Mouse (Mus musculus): ENCODE data around the gene Tbc1d22a. TPM values are rescaled to one million over a fixed set of nuclear protein-coding genes. Genes with fewer than 3 reads are reported as not detected.

Gene Tbc1d22a
- polyA plus RNA-seq, 1 experiment, result not detected

- Histone ChIP-seq H3K27ac (ENCODE audit: insufficient read depth, low read depth, low read length) (no peak overlapping the region), H3K4me1 (ENCODE audit: control insufficient read depth, insufficient read depth, low read length) (peaks cover 12% of the 10 kb centered on the region; the same call in 1 of the 2 replicates), H3K4me3 (ENCODE audit: insufficient read depth, low read depth, low read length) (no peak overlapping the region)
- no peak for TF ChIP-seq CTCF (IDR thresholded peaks at IDR 0.05; ENCODE audit: insufficient read depth, low read depth, low read length)
- TF ChIP-seq POLR2A (IDR thresholded peaks at IDR 0.05; ENCODE audit: insufficient read depth, low read depth, low read length), result no peak
- 35% methylated on average over 7 of the region's 7 CpGs for WGBS
These were observed 116.2 kb downstream of the Tbc1d22a start for GRCm38 (mm10) chr15:86330454-86330853.

GRCm38 (mm10) chr15:86331501-86332245 lies 117.4 kb downstream of the Tbc1d22a start:
- Histone ChIP-seq H3K4me1 (ENCODE audit: control insufficient read depth, insufficient read depth, low read length) (peaks cover 12% of the 10 kb centered on the region; the same call in 1 of the 2 replicates), H3K27ac (ENCODE audit: insufficient read depth, low read depth, low read length) (no peak overlapping the region), H3K4me3 (ENCODE audit: insufficient read depth, low read depth, low read length) (no peak overlapping the region)
- no peak for TF ChIP-seq POLR2A (IDR thresholded peaks at IDR 0.05; ENCODE audit: insufficient read depth, low read depth, low read length)
- no peak for TF ChIP-seq CTCF (IDR thresholded peaks at IDR 0.05; ENCODE audit: insufficient read depth, low read depth, low read length)
- WGBS, result 86% methylated on average over 8 of the region's 8 CpGs

GRCm38 (mm10) chr15:86333176-86333575 lies 118.9 kb downstream of the Tbc1d22a start:
- WGBS, result 97% methylated on average over 4 of the region's 4 CpGs
- Histone ChIP-seq H3K4me3 (ENCODE audit: insufficient read depth, low read depth, low read length) (no peak overlapping the region), H3K27ac (ENCODE audit: insufficient read depth, low read depth, low read length) (no peak overlapping the region), H3K4me1 (ENCODE audit: control insufficient read depth, insufficient read depth, low read length) (peaks cover 12% of the 10 kb centered on the region; the same call in 1 of the 2 replicates)
- TF ChIP-seq POLR2A (IDR thresholded peaks at IDR 0.05; ENCODE audit: insufficient read depth, low read depth, low read length) (no peak), CTCF (IDR thresholded peaks at IDR 0.05; ENCODE audit: insufficient read depth, low read depth, low read length) (no peak)

- WGBS, result 97% methylated on average over 2 of the region's 2 CpGs
These were observed 119.3 kb downstream of the Tbc1d22a start for GRCm38 (mm10) chr15:86333606-86334005.

GRCm38 (mm10) chr15:86334276-86334675 lies 120.0 kb downstream of the Tbc1d22a start:
- TF ChIP-seq CTCF (IDR thresholded peaks at IDR 0.05; ENCODE audit: insufficient read depth, low read depth, low read length) (no peak), POLR2A (IDR thresholded peaks at IDR 0.05; ENCODE audit: insufficient read depth, low read depth, low read length) (no peak)
- H3K27ac ChIP-seq (ENCODE audit: insufficient read depth, low read depth, low read length), result no peak overlapping the region
- H3K4me3 ChIP-seq (ENCODE audit: insufficient read depth, low read depth, low read length), result no peak overlapping the region
- H3K4me1 ChIP-seq (ENCODE audit: control insufficient read depth, insufficient read depth, low read length), result peaks cover 12% of the 10 kb centered on the region; the same call in 1 of the 2 replicates
- 94% methylated on average over 4 of the region's 4 CpGs for WGBS

More at GRCm38 (mm10) chr15:86333606-86334005, 119.3 kb downstream of the Tbc1d22a start:
- no peak overlapping the region for H3K4me3 ChIP-seq (ENCODE audit: insufficient read depth, low read depth, low read length)
- no peak for TF ChIP-seq CTCF (IDR thresholded peaks at IDR 0.05; ENCODE audit: insufficient read depth, low read depth, low read length)
- TF ChIP-seq POLR2A (IDR thresholded peaks at IDR 0.05; ENCODE audit: insufficient read depth, low read depth, low read length), result no peak
- H3K4me1 ChIP-seq (ENCODE audit: control insufficient read depth, insufficient read depth, low read length), result peaks cover 12% of the 10 kb centered on the region; the same call in 1 of the 2 replicates
- H3K27ac ChIP-seq (ENCODE audit: insufficient read depth, low read depth, low read length), result no peak overlapping the region

GRCm38 (mm10) chr15:86334745-86335144 lies 120.5 kb downstream of the Tbc1d22a start:
- TF ChIP-seq CTCF (IDR thresholded peaks at IDR 0.05; ENCODE audit: insufficient read depth, low read depth, low read length) (no peak), POLR2A (IDR thresholded peaks at IDR 0.05; ENCODE audit: insufficient read depth, low read depth, low read length) (no peak)
- 81% methylated on average over 9 of the region's 9 CpGs for WGBS
- Histone ChIP-seq H3K27ac (ENCODE audit: insufficient read depth, low read depth, low read length) (no peak overlapping the region), H3K4me1 (ENCODE audit: control insufficient read depth, insufficient read depth, low read length) (peaks cover 12% of the 10 kb centered on the region; the same call in 1 of the 2 replicates), H3K4me3 (ENCODE audit: insufficient read depth, low read depth, low read length) (no peak overlapping the region)

GRCm38 (mm10) chr15:86335781-86336180 lies 121.5 kb downstream of the Tbc1d22a start:
- WGBS, result 69% methylated on average over 1 of the region's 1 CpGs
- TF ChIP-seq CTCF (IDR thresholded peaks at IDR 0.05; ENCODE audit: insufficient read depth, low read depth, low read length), result no peak
- TF ChIP-seq POLR2A (IDR thresholded peaks at IDR 0.05; ENCODE audit: insufficient read depth, low read depth, low read length), result no peak
- Histone ChIP-seq H3K27ac (ENCODE audit: insufficient read depth, low read depth, low read length) (no peak overlapping the region), H3K4me3 (ENCODE audit: insufficient read depth, low read depth, low read length) (no peak overlapping the region), H3K4me1 (ENCODE audit: control insufficient read depth, insufficient read depth, low read length) (peaks cover 7% of the 10 kb centered on the region; the same call in 1 of the 2 replicates)

GRCm38 (mm10) chr15:86337726-86338125 lies 123.5 kb downstream of the Tbc1d22a start:
- WGBS, result 87% methylated on average over 10 of the region's 10 CpGs
- no peak overlapping the region for H3K27ac ChIP-seq (ENCODE audit: insufficient read depth, low read depth, low read length)
- TF ChIP-seq POLR2A (IDR thresholded peaks at IDR 0.05; ENCODE audit: insufficient read depth, low read depth, low read length) (no peak), CTCF (IDR thresholded peaks at IDR 0.05; ENCODE audit: insufficient read depth, low read depth, low read length) (no peak)
- peaks cover 7% of the 10 kb centered on the region; the same call in 1 of the 2 replicates for H3K4me1 ChIP-seq (ENCODE audit: control insufficient read depth, insufficient read depth, low read length)
- no peak overlapping the region for H3K4me3 ChIP-seq (ENCODE audit: insufficient read depth, low read depth, low read length)

- H3K4me3 ChIP-seq (ENCODE audit: insufficient read depth, low read depth, low read length), result no peak overlapping the region
- 82% methylated on average over 2 of the region's 2 CpGs for WGBS
- H3K27ac ChIP-seq (ENCODE audit: insufficient read depth, low read depth, low read length), result no peak overlapping the region
- H3K4me1 ChIP-seq (ENCODE audit: control insufficient read depth, insufficient read depth, low read length), result peaks cover 6% of the 10 kb centered on the region; the same call in 1 of the 2 replicates
- TF ChIP-seq POLR2A (IDR thresholded peaks at IDR 0.05; ENCODE audit: insufficient read depth, low read depth, low read length) (no peak), CTCF (IDR thresholded peaks at IDR 0.05; ENCODE audit: insufficient read depth, low read depth, low read length) (no peak)
These were observed 125.5 kb downstream of the Tbc1d22a start for GRCm38 (mm10) chr15:86339736-86340135.

Data from olfactory bulb, adult 2 months (tissue).